Mouse (Mus musculus) stomach, embryonic 14.5 days (tissue): Measurements from ENCODE around the gene Tnfaip3. TPM values are rescaled to one million over a fixed set of nuclear protein-coding genes. Genes with fewer than 3 reads are reported as not detected.

ENCODE experiments used
- ATAC-seq: fragments of 200-750 bp; cut with Nextera tagmentation; 2 replicates; pipeline ENCODE4 v1.8.0; 2017; ENCODE audit warnings: low read depth, moderate TSS enrichment; ENCODE audit not compliant: insufficient number of reproducible peaks, insufficient read depth, low FRiP score
- H3K27ac ChIP-seq: fragments of 300-500 bp; sonication (generic); 2 replicates; pipeline ENCODE4 v1.5.1; 2014; ENCODE audit warnings: mild to moderate bottlenecking, low read length, moderate library complexity, mixed read lengths
- H3K27me3 ChIP-seq: fragments of 300-500 bp; sonication (generic); 2 replicates; pipeline ENCODE4 v1.6.1; 2014; ENCODE audit warnings: low read length, control low read depth, mixed read lengths; ENCODE audit not compliant: control insufficient read depth, insufficient read depth
- H3K36me3 ChIP-seq: fragments of 300-500 bp; sonication (generic); 2 replicates; pipeline ENCODE4 v1.6.1; 2014; ENCODE audit warnings: mild to moderate bottlenecking, control low read depth, low read length, moderate library complexity, mixed read lengths; ENCODE audit not compliant: control insufficient read depth, insufficient read depth
- H3K4me1 ChIP-seq: fragments of 300-500 bp; sonication (generic); 2 replicates; pipeline ENCODE4 v1.6.1; 2014; ENCODE audit warnings: low read length, control low read depth, mixed read lengths; ENCODE audit not compliant: control insufficient read depth, insufficient read depth
- H3K4me2 ChIP-seq: fragments of 300-500 bp; sonication (generic); replicated peaks from 2 replicates; pipeline ENCODE4 v1.6.1; 2014; ENCODE audit warnings: low read depth, low read length, control low read depth
- H3K4me3 ChIP-seq: fragments of 300-500 bp; sonication (generic); 2 replicates; pipeline ENCODE4 v1.5.1; 2014; ENCODE audit warnings: low read depth, low read length, control low read depth
- H3K9ac ChIP-seq: fragments of 300-500 bp; sonication (generic); replicated peaks from 2 replicates; pipeline ENCODE4 v1.6.1; 2014; ENCODE audit warnings: low read depth, mild to moderate bottlenecking, control low read depth, low read length, moderate library complexity, mixed read lengths
- H3K9me3 ChIP-seq: fragments of 300-500 bp; sonication (generic); 2 replicates; pipeline ENCODE4 v1.6.1; 2016; ENCODE audit warnings: low read depth, low read length, control low read depth; ENCODE audit not compliant: control insufficient read depth
- WGBS: fragments of 180-500 bp; shearing (Covaris S2); extraction: QIAGEN DNeasy Blood & Tissue Kit; methylation state at CpG from one replicate; pipeline ENCODE4 v1.1.7; 2014; 5-methylcytosine and 5-hydroxymethylcytosine counted together
- polyA plus RNA-seq: library from polyadenylated mRNA; unstranded; fragments of >200 nt; fragmentation: Nextera tagmentation; extraction: Ambion mirVana; gene quantifications from 2 replicates; pipeline ENCODE4 v1.2.1, GENCODE M21; 2014

Gene Tnfaip3
- polyA plus RNA-seq, 1 experiment from 2014 or later: 2.8 TPM

DNA sequence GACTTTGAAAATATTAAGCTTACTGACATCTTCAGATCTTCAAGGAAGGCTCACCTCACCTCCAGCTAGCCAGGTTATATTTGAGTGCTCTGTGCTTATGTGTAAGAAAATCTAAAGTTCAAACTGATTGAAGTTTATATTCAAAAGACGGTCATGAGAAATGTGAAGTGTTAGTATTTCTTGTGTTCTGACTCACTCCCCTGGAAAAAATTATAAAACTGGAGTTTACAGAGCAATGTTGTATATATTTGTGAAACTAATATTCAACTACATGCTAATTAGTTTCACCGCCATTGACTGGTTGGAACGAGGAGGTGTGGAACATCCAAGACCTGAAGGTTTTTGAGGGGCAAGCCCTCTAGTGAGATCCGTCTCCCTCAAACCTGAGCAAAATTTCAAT lies 22.5 kb downstream of the Tnfaip3 start:
- no peak overlapping the region for H3K27ac ChIP-seq
- no peak overlapping the region for H3K9ac ChIP-seq
- no peak overlapping the region for H3K4me3 ChIP-seq
- ATAC-seq: no peak
- 88% methylated on average over 4 of the region's 4 CpGs for WGBS
- H3K36me3 ChIP-seq: no peaks in the 10 kb centered on the region
- H3K4me1 ChIP-seq: no peaks in the 10 kb centered on the region
- H3K9me3 ChIP-seq: no peaks in the 10 kb centered on the region
- no peak overlapping the region for H3K4me2 ChIP-seq
- no peaks in the 10 kb centered on the region for H3K27me3 ChIP-seq

GRCm38 (mm10) chr10:18991057-18991456 lies 24.4 kb downstream of the Tnfaip3 start:
- Histone ChIP-seq H3K4me1 (no peaks in the 10 kb centered on the region), H3K27me3 (no peaks in the 10 kb centered on the region), H3K9me3 (no peaks in the 10 kb centered on the region), H3K4me3 (no peak overlapping the region), H3K36me3 (no peaks in the 10 kb centered on the region), H3K4me2 (no peak overlapping the region), H3K27ac (no peak overlapping the region), H3K9ac (no peak overlapping the region)
- WGBS: 88% methylated on average over 4 of the region's 4 CpGs
- no peak for ATAC-seq

DNA sequence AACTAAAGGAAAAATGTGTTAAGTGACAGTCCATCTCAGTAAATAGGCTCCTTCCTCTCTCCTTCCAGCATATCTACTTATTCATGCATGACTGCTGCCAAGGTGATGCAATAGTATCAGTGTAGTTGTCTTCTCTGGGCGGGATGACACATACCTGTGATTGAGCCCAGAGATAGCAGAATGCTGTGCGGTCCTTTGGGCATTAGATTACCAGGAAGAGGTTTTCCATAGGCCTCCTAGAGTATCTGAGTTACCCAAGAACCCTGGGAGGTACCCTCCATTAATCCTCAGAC lies 27.6 kb downstream of the Tnfaip3 start:
- no peak overlapping the region for H3K27ac ChIP-seq
- no peak for ATAC-seq
- no peak overlapping the region for H3K4me3 ChIP-seq
- no peaks in the 10 kb centered on the region for H3K9me3 ChIP-seq
- no peak overlapping the region for H3K9ac ChIP-seq
- no peaks in the 10 kb centered on the region for H3K27me3 ChIP-seq
- no peak overlapping the region for H3K4me2 ChIP-seq
- 70% methylated on average over 2 of the region's 2 CpGs for WGBS
- no peaks in the 10 kb centered on the region for H3K4me1 ChIP-seq
- H3K36me3 ChIP-seq: no peaks in the 10 kb centered on the region

GRCm38 (mm10) chr10:18987046-18987906 lies 28.2 kb downstream of the Tnfaip3 start:
- 18% methylated on average over 2 of the region's 2 CpGs for WGBS
- no peaks in the 10 kb centered on the region for H3K27me3 ChIP-seq
- ATAC-seq: no peak
- no peak overlapping the region for H3K27ac ChIP-seq
- no peaks in the 10 kb centered on the region for H3K9me3 ChIP-seq
- no peak overlapping the region for H3K9ac ChIP-seq
- H3K4me1 ChIP-seq: no peaks in the 10 kb centered on the region
- H3K36me3 ChIP-seq: no peaks in the 10 kb centered on the region
- no peak overlapping the region for H3K4me2 ChIP-seq
- no peak overlapping the region for H3K4me3 ChIP-seq

DNA sequence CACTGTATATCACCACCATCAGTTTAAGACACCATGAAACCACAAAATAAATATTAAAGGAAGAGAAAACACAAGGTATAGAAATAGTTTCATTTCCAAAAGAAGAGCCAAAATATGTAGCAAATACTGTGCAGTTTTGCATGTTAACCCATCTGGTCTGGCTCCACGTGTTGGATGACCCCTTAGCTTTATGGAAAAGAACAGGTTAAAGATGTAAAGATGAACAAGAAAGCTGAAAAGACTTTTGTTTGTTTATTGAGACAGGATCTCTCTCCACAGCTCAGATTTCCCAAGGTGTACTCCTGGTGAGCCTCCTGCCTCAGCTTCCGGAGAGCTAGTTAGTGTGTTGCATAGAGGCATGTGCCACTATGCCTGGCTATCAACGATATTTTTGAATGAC lies 29.9 kb downstream of the Tnfaip3 start:
- Histone ChIP-seq H3K9ac (no peak overlapping the region), H3K27ac (no peak overlapping the region), H3K4me2 (no peak overlapping the region), H3K4me3 (no peak overlapping the region), H3K4me1 (no peaks in the 10 kb centered on the region), H3K36me3 (no peaks in the 10 kb centered on the region), H3K9me3 (no peaks in the 10 kb centered on the region), H3K27me3 (no peaks in the 10 kb centered on the region)
- no peak for ATAC-seq
- 78% methylated on average over 3 of the region's 3 CpGs for WGBS

DNA sequence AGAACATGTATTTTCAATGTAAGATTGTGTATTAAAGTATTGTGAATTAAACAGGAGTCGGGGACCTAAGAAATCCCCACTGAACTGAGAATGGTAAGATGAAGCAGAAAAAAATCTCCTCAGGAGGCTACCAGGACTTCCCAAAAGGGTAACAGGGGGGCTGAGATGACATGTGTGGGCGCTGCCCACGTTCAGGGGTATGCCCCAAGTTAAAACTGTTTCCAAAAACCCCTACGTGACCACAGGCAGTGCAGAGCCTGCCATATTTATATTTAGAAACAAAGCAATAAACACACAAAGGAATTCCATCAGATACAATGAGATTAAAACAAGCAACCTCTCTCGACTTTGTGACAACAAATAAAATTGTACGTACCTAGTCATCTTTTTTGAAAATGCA lies 31.9 kb downstream of the Tnfaip3 start:
- H3K27me3 ChIP-seq: no peaks in the 10 kb centered on the region
- H3K4me2 ChIP-seq: no peak overlapping the region
- ATAC-seq: no peak
- H3K9me3 ChIP-seq: no peaks in the 10 kb centered on the region
- no peak overlapping the region for H3K27ac ChIP-seq
- H3K36me3 ChIP-seq: no peaks in the 10 kb centered on the region
- H3K4me1 ChIP-seq: no peaks in the 10 kb centered on the region
- H3K9ac ChIP-seq: no peak overlapping the region
- 72% methylated on average over 6 of the region's 6 CpGs for WGBS
- H3K4me3 ChIP-seq: no peak overlapping the region

GRCm38 (mm10) chr10:18974486-18974885 lies 41.0 kb downstream of the Tnfaip3 start:
- H3K27ac ChIP-seq: no peak overlapping the region
- H3K9ac ChIP-seq: no peak overlapping the region
- no peak overlapping the region for H3K4me2 ChIP-seq
- H3K4me3 ChIP-seq: no peak overlapping the region
- no peak for ATAC-seq
- no peaks in the 10 kb centered on the region for H3K4me1 ChIP-seq
- no peaks in the 10 kb centered on the region for H3K36me3 ChIP-seq
- WGBS: 81% methylated on average over 3 of the region's 3 CpGs
- H3K9me3 ChIP-seq: no peaks in the 10 kb centered on the region
- H3K27me3 ChIP-seq: no peaks in the 10 kb centered on the region

DNA sequence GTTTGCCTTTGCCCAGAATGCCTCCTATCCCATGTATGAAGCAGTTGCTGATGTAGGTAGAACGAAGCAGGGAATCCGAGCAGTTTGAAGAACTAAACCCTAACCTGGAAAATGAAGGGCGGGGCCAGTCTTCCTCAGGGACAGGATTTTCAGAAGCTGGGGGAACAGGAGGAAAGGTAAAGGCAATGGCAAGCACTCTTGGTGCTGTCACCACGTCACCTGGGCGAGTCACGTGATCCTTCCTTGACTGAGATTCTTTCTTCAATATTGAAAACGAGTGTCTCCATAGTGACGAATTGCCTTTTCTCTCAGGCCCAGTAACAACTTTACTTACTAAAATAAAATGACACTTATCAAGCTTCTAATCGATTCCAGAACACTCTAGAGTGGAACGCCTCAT lies 48.6 kb downstream of the Tnfaip3 start:
- Histone ChIP-seq H3K27me3 (no peaks in the 10 kb centered on the region), H3K9ac (no peak overlapping the region), H3K4me2 (no peak overlapping the region), H3K27ac (no peak overlapping the region), H3K36me3 (no peaks in the 10 kb centered on the region), H3K9me3 (no peaks in the 10 kb centered on the region), H3K4me1 (no peaks in the 10 kb centered on the region), H3K4me3 (no peak overlapping the region)
- WGBS: 87% methylated on average over 10 of the region's 10 CpGs
- ATAC-seq: no peak

GRCm38 (mm10) chr10:18965601-18966000 lies 49.9 kb downstream of the Tnfaip3 start:
- H3K4me2 ChIP-seq: no peak overlapping the region
- H3K9ac ChIP-seq: no peak overlapping the region
- H3K4me1 ChIP-seq: no peaks in the 10 kb centered on the region
- WGBS: 84% methylated on average over 4 of the region's 4 CpGs
- no peaks in the 10 kb centered on the region for H3K27me3 ChIP-seq
- ATAC-seq: no peak
- H3K4me3 ChIP-seq: no peak overlapping the region
- no peak overlapping the region for H3K27ac ChIP-seq
- no peaks in the 10 kb centered on the region for H3K9me3 ChIP-seq
- H3K36me3 ChIP-seq: no peaks in the 10 kb centered on the region
